Mouse (Mus musculus) cortical plate, adult 2 months (tissue): ENCODE measurements around the gene Wnt7a.

Experiments used
- CTCF ChIP-seq: fragments of 200-500 bp; IDR thresholded peaks from 2 replicates; pipeline ENCODE4 v1.5.1; 2011; ENCODE audit warnings: mild to moderate bottlenecking, control low read depth, low read length; ENCODE audit not compliant: insufficient read depth; ENCODE audit errors: extremely low read depth
- POLR2A ChIP-seq: fragments of 200-500 bp; IDR thresholded peaks from 2 replicates; pipeline ENCODE4 v1.6.1; 2011; ENCODE audit warnings: mild to moderate bottlenecking, low read length, control low read depth; ENCODE audit not compliant: insufficient read depth; ENCODE audit errors: extremely low read depth

DNA sequence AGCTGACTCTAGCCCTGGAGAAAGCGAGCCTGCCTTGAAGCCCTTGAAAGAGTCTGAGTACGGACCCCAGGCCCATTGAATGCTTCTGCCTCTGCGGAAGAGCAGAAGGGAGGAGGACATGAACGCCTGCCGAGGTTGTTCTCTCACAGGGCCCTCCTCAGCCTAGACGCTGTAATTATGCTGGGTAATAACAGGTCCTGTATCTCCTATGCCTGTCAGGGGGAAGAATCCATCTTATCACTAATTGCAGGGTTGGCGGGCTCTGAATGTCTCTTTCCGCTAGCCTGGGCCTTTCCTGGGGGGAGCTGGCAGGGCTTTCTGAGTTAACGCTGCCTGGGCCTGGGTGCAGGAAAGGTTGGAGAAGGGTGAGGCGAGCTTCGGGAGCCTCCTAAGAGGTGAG lies 86.4 kb downstream of the Wnt7a start:
- TF ChIP-seq CTCF (no peak), POLR2A (no peak)
